Mouse (Mus musculus): ENCODE data around the gene Spag7. TPM values are rescaled to one million over a fixed set of nuclear protein-coding genes. Genes with fewer than 3 reads are reported as not detected.

Spag7 gene
- polyA plus RNA-seq, 2 experiments: 27.4 to 42.0 TPM

GRCm38 (mm10) chr11:70678092-70678491, 8.9 kb upstream of the Spag7 start:
- peak; percentile 43; the same call in 1 of the 2 replicates for ATAC-seq (ENCODE audit: insufficient read depth)
- Histone ChIP-seq H3K36me3 (replicated peaks; ENCODE audit: control insufficient read depth, insufficient read depth, low read depth) (no peaks in the 10 kb centered on the region; the same call in 1 of the 2 replicates), H3K4me1 (replicated peaks; ENCODE audit: control insufficient read depth in 2 of 2, insufficient read depth in 2 of 2, low read length in 1 of 2) (peaks cover 0 to 22% of the 10 kb centered on the region in 2 experiments; a peak in 2 of 4 replicates)

DNA sequence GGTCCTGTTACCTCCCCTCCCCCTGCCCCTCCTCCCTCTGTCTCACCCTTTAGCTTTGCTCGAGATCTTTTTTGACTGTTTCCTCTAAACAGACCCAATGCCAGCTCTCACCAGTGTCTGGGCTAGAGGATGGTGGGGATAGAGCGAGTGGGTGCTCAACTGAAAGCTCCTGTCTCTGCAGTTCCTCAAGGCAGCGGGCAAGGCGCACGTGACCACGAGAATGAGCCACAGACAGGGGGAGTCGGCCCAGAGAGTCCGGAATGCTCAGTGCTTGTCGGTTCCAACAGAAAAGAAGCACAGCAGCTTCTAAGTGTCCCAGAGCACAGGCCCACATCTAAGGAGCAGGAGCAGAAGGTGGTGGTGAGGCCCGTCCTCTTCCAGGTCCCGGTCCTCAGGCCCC, 5.3 kb upstream of the Spag7 start:
- ATAC-seq (ENCODE audit: insufficient read depth): no peak
- H3K27ac ChIP-seq: no peak overlapping the region
- no peak for DNase-seq (ENCODE audit: low read depth in 3 of 3, low spot score in 3 of 3)
- no peak overlapping the region for H3K4me3 ChIP-seq (ENCODE audit: insufficient read depth in 1 of 2, low read depth in 2 of 2, low read length in 2 of 2)
- no peaks in the 10 kb centered on the region for H3K36me3 ChIP-seq (replicated peaks; ENCODE audit: control insufficient read depth, insufficient read depth, low read depth)
- WGBS (ENCODE audit: insufficient replicate concordance): 54% methylated on average over 11 of the region's 11 CpGs
- H3K27me3 ChIP-seq (ENCODE audit: control insufficient read depth, insufficient read depth, low read length): no peaks in the 10 kb centered on the region
- no peak for TF ChIP-seq EP300 (IDR thresholded peaks at IDR 0.05; ENCODE audit: low read depth)
- no peak for TF ChIP-seq CTCF (IDR thresholded peaks at IDR 0.05; ENCODE audit: low read depth)
- H3K9me3 ChIP-seq (ENCODE audit: control insufficient read depth, low read length): no peaks in the 10 kb centered on the region
- H3K9ac ChIP-seq (replicated peaks): no peak overlapping the region
- H3K4me2 ChIP-seq (ENCODE audit: low read depth): no peak overlapping the region
- H3K4me1 ChIP-seq (replicated peaks; ENCODE audit: control insufficient read depth in 2 of 2, insufficient read depth in 2 of 2, low read length in 1 of 2): peaks cover 0 to 17% of the 10 kb centered on the region in 2 experiments; a peak in 1 of 4 replicates

More at GRCm38 (mm10) chr11:70678092-70678491, 8.9 kb upstream of the Spag7 start:
- Histone ChIP-seq H3K27ac (no peak overlapping the region), H3K4me3 (ENCODE audit: insufficient read depth in 1 of 2, low read depth in 2 of 2, low read length in 2 of 2) (no peak overlapping the region), H3K4me2 (ENCODE audit: low read depth) (no peak overlapping the region), H3K27me3 (ENCODE audit: control insufficient read depth, insufficient read depth, low read length) (no peaks in the 10 kb centered on the region), H3K9me3 (ENCODE audit: control insufficient read depth, low read length) (no peaks in the 10 kb centered on the region), H3K9ac (replicated peaks) (no peak overlapping the region)
- 79% methylated on average over 9 of the region's 9 CpGs for WGBS (ENCODE audit: insufficient replicate concordance)
- no peak for TF ChIP-seq EP300 (IDR thresholded peaks at IDR 0.05; ENCODE audit: low read depth)
- TF ChIP-seq CTCF (IDR thresholded peaks at IDR 0.05; ENCODE audit: low read depth): no peak
- DNase-seq (ENCODE audit: low read depth in 3 of 3, low spot score in 3 of 3): no peak

DNA sequence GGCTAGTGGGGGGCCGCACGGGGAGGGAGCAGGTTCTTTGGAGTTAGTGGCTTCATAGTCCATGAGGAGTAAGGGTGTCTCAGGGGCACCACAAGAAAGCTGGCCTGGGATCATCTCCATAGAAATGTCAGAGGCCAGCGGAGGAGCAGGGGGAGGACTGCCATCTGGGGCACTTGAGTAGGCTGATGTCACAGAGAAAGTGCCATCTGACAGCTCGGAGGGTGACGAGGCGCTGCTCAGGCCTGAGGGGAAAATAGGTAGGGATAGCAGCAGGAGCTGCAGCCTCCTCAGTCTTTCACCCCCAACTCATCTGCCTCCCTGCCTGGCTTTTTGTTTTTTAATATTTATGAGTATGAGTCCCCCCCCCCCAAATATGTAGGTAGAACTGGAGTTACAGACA, 4.8 kb upstream of the Spag7 start:
- Histone ChIP-seq H3K9me3 (ENCODE audit: control insufficient read depth, low read length) (no peaks in the 10 kb centered on the region), H3K4me1 (replicated peaks; ENCODE audit: control insufficient read depth in 2 of 2, insufficient read depth in 2 of 2, low read length in 1 of 2) (peaks cover 0 to 13% of the 10 kb centered on the region in 2 experiments; a peak in 1 of 4 replicates), H3K27ac (no peak overlapping the region), H3K4me3 (ENCODE audit: insufficient read depth in 1 of 2, low read depth in 2 of 2, low read length in 2 of 2) (no peak overlapping the region), H3K36me3 (replicated peaks; ENCODE audit: control insufficient read depth, insufficient read depth, low read depth) (no peaks in the 10 kb centered on the region), H3K27me3 (ENCODE audit: control insufficient read depth, insufficient read depth, low read length) (no peaks in the 10 kb centered on the region), H3K4me2 (ENCODE audit: low read depth) (no peak overlapping the region), H3K9ac (replicated peaks) (no peak overlapping the region)
- no peak for TF ChIP-seq EP300 (IDR thresholded peaks at IDR 0.05; ENCODE audit: low read depth)
- TF ChIP-seq CTCF (IDR thresholded peaks at IDR 0.05; ENCODE audit: low read depth): no peak
- ATAC-seq (ENCODE audit: insufficient read depth) (no peak), DNase-seq (ENCODE audit: low read depth in 3 of 3, low spot score in 3 of 3) (no peak)
- 88% methylated on average over 6 of the region's 6 CpGs for WGBS (ENCODE audit: insufficient replicate concordance)

- no peaks in the 10 kb centered on the region for H3K27me3 ChIP-seq (ENCODE audit: control insufficient read depth, insufficient read depth, low read length)
- no peaks in the 10 kb centered on the region for H3K9me3 ChIP-seq (ENCODE audit: control insufficient read depth, low read length)
- WGBS (ENCODE audit: insufficient replicate concordance): 78% methylated on average over 16 of the region's 16 CpGs
- H3K4me1 ChIP-seq (replicated peaks; ENCODE audit: control insufficient read depth in 2 of 2, insufficient read depth in 2 of 2, low read length in 1 of 2): peaks cover 9 to 12% of the 10 kb centered on the region in 2 experiments
- no peak overlapping the region for H3K9ac ChIP-seq (replicated peaks)
- no peaks in the 10 kb centered on the region for H3K36me3 ChIP-seq (replicated peaks; ENCODE audit: control insufficient read depth, insufficient read depth, low read depth)
- H3K27ac ChIP-seq: no peak overlapping the region
- no peak overlapping the region for H3K4me3 ChIP-seq (ENCODE audit: insufficient read depth in 1 of 2, low read depth in 2 of 2, low read length in 2 of 2)
- no peak for DNase-seq (ENCODE audit: low read depth in 3 of 3, low spot score in 3 of 3)
- no peak for ATAC-seq (ENCODE audit: insufficient read depth)
- H3K4me2 ChIP-seq (ENCODE audit: low read depth): no peak overlapping the region
- TF ChIP-seq CTCF (IDR thresholded peaks at IDR 0.05; ENCODE audit: low read depth): no peak
These were observed 2.3 kb upstream of the Spag7 start for GRCm38 (mm10) chr11:70671333-70672047.

GRCm38 (mm10) chr11:70670483-70670882, 1.3 kb upstream of the Spag7 start:
- no peaks in the 10 kb centered on the region for H3K36me3 ChIP-seq (replicated peaks; ENCODE audit: control insufficient read depth, insufficient read depth, low read depth)
- H3K9me3 ChIP-seq (ENCODE audit: control insufficient read depth, low read length): no peaks in the 10 kb centered on the region
- peak overlapping the region; percentile 91 for H3K4me2 ChIP-seq (ENCODE audit: low read depth)
- ATAC-seq (ENCODE audit: insufficient read depth): no peak
- no peak overlapping the region; the same call in 1 of the 2 replicates for H3K9ac ChIP-seq (replicated peaks)
- no peaks in the 10 kb centered on the region for H3K27me3 ChIP-seq (ENCODE audit: control insufficient read depth, insufficient read depth, low read length)
- peak overlapping the region; percentile 79 to 93; a peak in 3 of 4 replicates for H3K4me3 ChIP-seq (ENCODE audit: insufficient read depth in 1 of 2, low read depth in 2 of 2, low read length in 2 of 2)
- no peak for DNase-seq (ENCODE audit: low read depth in 3 of 3, low spot score in 3 of 3)
- peaks cover 9 to 12% of the 10 kb centered on the region in 2 experiments for H3K4me1 ChIP-seq (replicated peaks; ENCODE audit: control insufficient read depth in 2 of 2, insufficient read depth in 2 of 2, low read length in 1 of 2)
- no peak overlapping the region for H3K27ac ChIP-seq
- 57% methylated on average over 14 of the region's 14 CpGs for WGBS (ENCODE audit: insufficient replicate concordance)
- TF ChIP-seq CTCF (IDR thresholded peaks at IDR 0.05; ENCODE audit: low read depth): no peak
- no peak for TF ChIP-seq EP300 (IDR thresholded peaks at IDR 0.05; ENCODE audit: low read depth)

All from liver, embryonic 14.5 days (tissue).